Mouse (Mus musculus) liver, embryonic 14.5 days (tissue): ENCODE results near the gene Lrp5.

Source experiments
- CTCF ChIP-seq: IDR thresholded peaks from 2 replicates; pipeline ENCODE4 v1.5.1; 2016; ENCODE audit warnings: antibody characterized with exemption, low read depth, control low read depth
- EP300 ChIP-seq: IDR thresholded peaks from 2 replicates; pipeline ENCODE4 v1.6.1; 2016; ENCODE audit warnings: antibody characterized with exemption, low read depth

DNA sequence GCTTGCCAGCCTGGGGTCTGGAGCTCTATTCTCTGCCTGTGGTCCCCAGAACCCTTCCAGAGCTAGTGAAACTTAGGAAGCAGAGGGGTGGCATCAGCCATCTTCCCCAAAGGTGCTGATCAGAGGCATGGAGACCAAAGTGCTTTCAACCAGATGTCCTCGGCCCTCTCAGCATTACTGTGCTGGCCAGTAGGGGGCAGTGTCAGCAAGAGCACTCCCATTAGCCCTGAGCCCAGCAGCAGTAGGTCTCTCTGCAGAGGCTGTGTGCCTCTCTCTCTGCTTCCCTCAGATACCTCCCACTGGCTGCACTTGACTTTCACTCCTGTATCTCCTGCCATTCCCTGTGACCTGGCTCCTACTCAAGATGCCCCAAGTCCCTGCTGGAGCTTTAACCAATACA is 99.8 kb downstream of the Lrp5 start:
- TF ChIP-seq EP300 (no peak), CTCF (peak; percentile 97)
